27 mouse cellular contexts compared by ENCODE assay signal in the genomic region with DNA sequence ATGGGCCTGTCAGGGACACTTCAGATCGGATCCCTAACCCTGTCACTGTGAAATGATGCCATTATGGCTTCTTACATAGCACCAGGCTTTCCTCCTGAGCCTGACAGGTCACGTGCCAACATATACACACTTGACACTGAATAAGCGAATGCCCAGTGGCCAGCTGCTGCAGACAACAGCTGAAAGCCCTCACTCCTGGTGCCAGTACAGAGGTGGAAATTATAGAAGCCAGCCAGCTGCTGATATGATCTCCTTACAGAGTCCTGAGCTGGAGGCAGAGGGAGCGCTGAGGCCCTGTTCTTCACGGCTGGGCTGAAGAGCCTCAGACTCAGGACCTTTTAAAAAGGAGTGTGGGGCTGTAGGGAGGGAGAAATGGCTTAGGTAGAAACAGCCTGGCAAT.
DNase-seq lines count a peak whose midpoint lies in the region; ATAC-seq and TF ChIP-seq lines count a peak whose summit lies in the region.
"Had no signal": no experiment of that assay in that cellular context is flagged by ENCODE, and none has a peak within 500 bp of the region (broad histone marks: within the 10 kb centered on the region; RNA-seq: fewer than 3 reads in every experiment).

No protein-coding gene starts in this region.

- H3K9me3 ChIP-seq in hindbrain, embryonic 13.5 days = no peaks in the 10 kb centered on the region
- H3K9me3 ChIP-seq in hindbrain, embryonic 14.5 days (ENCODE audit: control insufficient read depth, low read length) = no peaks in the 10 kb centered on the region
- H3K9me3 ChIP-seq in kidney, embryonic 15.5 days (replicated peaks) = no peaks in the 10 kb centered on the region
- H3K9me3 ChIP-seq in neural tube, embryonic 13.5 days = no peaks in the 10 kb centered on the region
- H3K9me3 ChIP-seq: embryonic facial prominence, embryonic 13.5 days; forebrain, embryonic 12.5 days; heart, embryonic 13.5 days; limb, embryonic 12.5 days; midbrain, embryonic 10.5 days had no signal

- H3K4me1 ChIP-seq in hindbrain, embryonic 13.5 days (replicated peaks) = peaks cover 52% of the 10 kb centered on the region
- H3K4me1 ChIP-seq in hindbrain, embryonic 14.5 days (replicated peaks; ENCODE audit: control insufficient read depth, insufficient read depth, low read length) = peaks cover 25% of the 10 kb centered on the region; the same call in 1 of the 2 replicates
- 0 out of 2 replicates have a peak, but pooled peaks cover 7% of the 10 kb centered on the region for H3K4me1 ChIP-seq in kidney, embryonic 15.5 days
- peaks cover 62% of the 10 kb centered on the region for H3K4me1 ChIP-seq in neural tube, embryonic 13.5 days (replicated peaks)
- H3K4me1 ChIP-seq in olfactory bulb, adult 2 months (ENCODE audit: control insufficient read depth, insufficient read depth, low read length) = peaks cover 10% of the 10 kb centered on the region; the same call in 1 of the 2 replicates
- H3K4me1 ChIP-seq: heart, embryonic 13.5 days; midbrain, embryonic 10.5 days had no signal

- H3K9ac ChIP-seq in hindbrain, embryonic 13.5 days = peak overlapping the region; percentile 39; the same call in 1 of the 2 replicates
- no peak overlapping the region for H3K9ac ChIP-seq in hindbrain, embryonic 14.5 days
- H3K9ac ChIP-seq in kidney, embryonic 15.5 days = no peak overlapping the region
- H3K9ac ChIP-seq in neural tube, embryonic 13.5 days = no peak overlapping the region
- H3K9ac ChIP-seq: embryonic facial prominence, embryonic 13.5 days; forebrain, embryonic 12.5 days; forebrain, postnatal 0 days; heart, embryonic 13.5 days; limb, embryonic 12.5 days; liver, embryonic 14.5 days; lung, embryonic 14.5 days had no signal

- DNase-seq in hindbrain, embryonic 14.5 days (ENCODE audit: low spot score) = no peak
- DNase-seq in kidney, postnatal 36 days = no peak
- DNase-seq in neural tube, embryonic 10.5 days (ENCODE audit: extremely low spot score, low spot score) = no peak
- DNase-seq in retina, embryonic 14.5 days (ENCODE audit: low spot score) = no peak
- DNase-seq: adrenal gland, postnatal 14 days; embryo, embryonic 11 days; forebrain, postnatal 0 days; heart, adult 2 months; kidney, adult 9 months; layer of hippocampus, postnatal 36 days; lung, embryonic 14.5 days; right cerebral cortex, postnatal 4 days; thymus, adult 2 months; thymus, postnatal 36 days had no signal

- 77% methylated on average over 5 of the region's 5 CpGs for WGBS in hindbrain, embryonic 13.5 days
- 74% methylated on average over 5 of the region's 5 CpGs for WGBS in hindbrain, embryonic 14.5 days
- 55% methylated on average over 5 of the region's 5 CpGs for WGBS in kidney, embryonic 15.5 days
- 77% methylated on average over 5 of the region's 5 CpGs for WGBS in neural tube, embryonic 13.5 days
- 79% methylated on average over 5 of the region's 5 CpGs for WGBS in olfactory bulb, adult 2 months

- no peaks in the 10 kb centered on the region for H3K27me3 ChIP-seq in hindbrain, embryonic 13.5 days
- H3K27me3 ChIP-seq in hindbrain, embryonic 14.5 days (ENCODE audit: control insufficient read depth, insufficient read depth, low read length) = no peaks in the 10 kb centered on the region
- H3K27me3 ChIP-seq in kidney, embryonic 15.5 days = no peaks in the 10 kb centered on the region
- no peaks in the 10 kb centered on the region for H3K27me3 ChIP-seq in neural tube, embryonic 13.5 days
- H3K27me3 ChIP-seq: embryonic facial prominence, embryonic 13.5 days; forebrain, embryonic 12.5 days; heart, embryonic 13.5 days had no signal

- 0 out of 2 replicates have a peak, but pooled peaks cover 5% of the 10 kb centered on the region for H3K36me3 ChIP-seq in hindbrain, embryonic 13.5 days
- H3K36me3 ChIP-seq in hindbrain, embryonic 14.5 days (replicated peaks; ENCODE audit: control insufficient read depth, insufficient read depth) = no peaks in the 10 kb centered on the region
- H3K36me3 ChIP-seq in kidney, embryonic 15.5 days = peaks cover 8% of the 10 kb centered on the region
- H3K36me3 ChIP-seq in neural tube, embryonic 13.5 days = no peaks in the 10 kb centered on the region
- H3K36me3 ChIP-seq: forebrain, embryonic 12.5 days; G1E; heart, embryonic 13.5 days; midbrain, embryonic 10.5 days had no signal

- no peak for TF ChIP-seq POLR2A in olfactory bulb, adult 2 months (IDR thresholded peaks at IDR 0.05; ENCODE audit: insufficient read depth, low read depth, low read length)

- H3K27ac ChIP-seq in hindbrain, embryonic 13.5 days = no peak overlapping the region
- no peak overlapping the region for H3K27ac ChIP-seq in hindbrain, embryonic 14.5 days
- peak overlapping the region; percentile 37; the same call in 1 of the 2 replicates for H3K27ac ChIP-seq in kidney, embryonic 15.5 days
- peak overlapping the region; percentile 56 for H3K27ac ChIP-seq in neural tube, embryonic 13.5 days (replicated peaks)
- H3K27ac ChIP-seq in olfactory bulb, adult 2 months (ENCODE audit: insufficient read depth, low read depth, low read length) = peak overlapping the region; percentile 28; the same call in 1 of the 2 replicates
- H3K27ac ChIP-seq: forebrain, embryonic 12.5 days; heart, adult 2 months; heart, embryonic 13.5 days; limb, embryonic 12.5 days; liver, embryonic 14.5 days; midbrain, embryonic 10.5 days; stomach, postnatal 0 days had no signal

- H3K4me3 ChIP-seq in hindbrain, embryonic 13.5 days = no peak overlapping the region
- H3K4me3 ChIP-seq in hindbrain, embryonic 14.5 days (replicated peaks; ENCODE audit: low read length) = no peak overlapping the region
- H3K4me3 ChIP-seq in kidney, embryonic 15.5 days (replicated peaks) = no peak overlapping the region
- no peak overlapping the region for H3K4me3 ChIP-seq in neural tube, embryonic 13.5 days
- no peak overlapping the region for H3K4me3 ChIP-seq in olfactory bulb, adult 2 months (ENCODE audit: insufficient read depth, low read depth, low read length)
- H3K4me3 ChIP-seq: embryonic facial prominence, embryonic 13.5 days; forebrain, embryonic 12.5 days; heart, adult 2 months; heart, embryonic 13.5 days; limb, embryonic 12.5 days; midbrain, embryonic 10.5 days had no signal

- no peak for ATAC-seq in hindbrain, embryonic 13.5 days (ENCODE audit: low FRiP score)
- no peak for ATAC-seq in hindbrain, embryonic 14.5 days (ENCODE audit: low FRiP score)
- no peak; the same call in 1 of the 2 replicates for ATAC-seq in kidney, embryonic 15.5 days (replicated peaks; ENCODE audit: low FRiP score)
- ATAC-seq in neural tube, embryonic 13.5 days (ENCODE audit: low read depth) = no peak
- ATAC-seq: intestine, embryonic 16.5 days had no signal

- no peak overlapping the region for H3K4me2 ChIP-seq in hindbrain, embryonic 13.5 days
- no peak overlapping the region for H3K4me2 ChIP-seq in hindbrain, embryonic 14.5 days (replicated peaks)
- no peak overlapping the region for H3K4me2 ChIP-seq in kidney, embryonic 15.5 days
- no peak overlapping the region for H3K4me2 ChIP-seq in neural tube, embryonic 13.5 days
- H3K4me2 ChIP-seq: embryonic facial prominence, embryonic 13.5 days; forebrain, embryonic 12.5 days; heart, embryonic 13.5 days; limb, embryonic 12.5 days; lung, embryonic 14.5 days had no signal

- TF ChIP-seq CTCF in olfactory bulb, adult 2 months (IDR thresholded peaks at IDR 0.05; ENCODE audit: insufficient read depth, low read depth, low read length) = no peak

Comparison
In these comparisons a context has a peak if more than half of its experiments do, and no peak if none do; other contexts are left out.
1. H3K27ac ChIP-seq: peak in kidney, embryonic 15.5 days (single experiment), neural tube, embryonic 13.5 days (single experiment) and olfactory bulb, adult 2 months (single experiment); none in hindbrain, embryonic 13.5 days (single experiment) and hindbrain, embryonic 14.5 days (single experiment).